Mouse (Mus musculus): ENCODE measurements around the gene Lgmn.

DNA sequence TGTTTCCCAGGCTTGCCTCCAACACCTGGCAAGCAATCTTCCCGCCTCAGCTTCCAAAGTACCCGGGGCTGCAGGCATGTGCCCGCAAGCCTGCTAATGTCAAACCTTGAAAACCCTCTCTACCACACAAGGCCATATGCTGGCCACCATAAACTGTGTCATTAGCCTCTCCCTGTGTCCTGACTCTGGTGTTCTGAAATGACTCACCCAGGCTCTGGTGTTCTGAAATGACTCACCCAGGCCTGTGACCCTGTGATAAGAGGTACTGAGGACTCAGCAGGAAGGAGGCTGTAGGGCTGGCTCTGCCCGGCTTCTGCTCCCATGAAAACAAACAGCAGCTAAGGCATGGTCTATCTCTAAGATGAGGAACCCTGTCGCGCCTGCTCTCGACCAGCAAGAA, 13.3 kb downstream of the Lgmn start:
- TF ChIP-seq GATA1 (IDR thresholded peaks at IDR 0.05; ENCODE audit: borderline replicate concordance, low read length): peak; percentile 49; the same call in 1 of the 3 replicates
- no peak for TF ChIP-seq FLI1 (IDR thresholded peaks at IDR 0.05; ENCODE audit: low read length)
